Mouse (Mus musculus) stomach, embryonic 14.5 days (tissue): ENCODE data around the gene Umodl1. TPM values are rescaled to one million over a fixed set of nuclear protein-coding genes. Genes with fewer than 3 reads are reported as not detected.

Experiments used
- ATAC-seq: fragments of 200-750 bp; cut with Nextera tagmentation; 2 replicates; pipeline ENCODE4 v1.8.0; 2017; ENCODE audit warnings: low read depth, moderate TSS enrichment; ENCODE audit not compliant: insufficient number of reproducible peaks, insufficient read depth, low FRiP score
- H3K27ac ChIP-seq: fragments of 300-500 bp; sonication (generic); 2 replicates; pipeline ENCODE4 v1.5.1; 2014; ENCODE audit warnings: mild to moderate bottlenecking, low read length, moderate library complexity, mixed read lengths
- H3K27me3 ChIP-seq: fragments of 300-500 bp; sonication (generic); 2 replicates; pipeline ENCODE4 v1.6.1; 2014; ENCODE audit warnings: low read length, control low read depth, mixed read lengths; ENCODE audit not compliant: control insufficient read depth, insufficient read depth
- H3K36me3 ChIP-seq: fragments of 300-500 bp; sonication (generic); 2 replicates; pipeline ENCODE4 v1.6.1; 2014; ENCODE audit warnings: mild to moderate bottlenecking, control low read depth, low read length, moderate library complexity, mixed read lengths; ENCODE audit not compliant: control insufficient read depth, insufficient read depth
- H3K4me1 ChIP-seq: fragments of 300-500 bp; sonication (generic); 2 replicates; pipeline ENCODE4 v1.6.1; 2014; ENCODE audit warnings: low read length, control low read depth, mixed read lengths; ENCODE audit not compliant: control insufficient read depth, insufficient read depth
- H3K4me2 ChIP-seq: fragments of 300-500 bp; sonication (generic); replicated peaks from 2 replicates; pipeline ENCODE4 v1.6.1; 2014; ENCODE audit warnings: low read depth, low read length, control low read depth
- H3K4me3 ChIP-seq: fragments of 300-500 bp; sonication (generic); 2 replicates; pipeline ENCODE4 v1.5.1; 2014; ENCODE audit warnings: low read depth, low read length, control low read depth
- H3K9ac ChIP-seq: fragments of 300-500 bp; sonication (generic); replicated peaks from 2 replicates; pipeline ENCODE4 v1.6.1; 2014; ENCODE audit warnings: low read depth, mild to moderate bottlenecking, control low read depth, low read length, moderate library complexity, mixed read lengths
- H3K9me3 ChIP-seq: fragments of 300-500 bp; sonication (generic); 2 replicates; pipeline ENCODE4 v1.6.1; 2016; ENCODE audit warnings: low read depth, low read length, control low read depth; ENCODE audit not compliant: control insufficient read depth
- WGBS: fragments of 180-500 bp; shearing (Covaris S2); extraction: QIAGEN DNeasy Blood & Tissue Kit; methylation state at CpG from one replicate; pipeline ENCODE4 v1.1.7; 2014; 5-methylcytosine and 5-hydroxymethylcytosine counted together
- polyA plus RNA-seq: library from polyadenylated mRNA; unstranded; fragments of >200 nt; fragmentation: Nextera tagmentation; extraction: Ambion mirVana; gene quantifications from 2 replicates; pipeline ENCODE4 v1.2.1, GENCODE M21; 2014

Gene Umodl1
- polyA plus RNA-seq, 1 experiment from 2014 or later = not detected

GRCm38 (mm10) chr17:31024782-31025125, 70.3 kb downstream of the Umodl1 start:
- ATAC-seq = no peak
- no peak overlapping the region for H3K9ac ChIP-seq
- H3K9me3 ChIP-seq = no peaks in the 10 kb centered on the region
- no peaks in the 10 kb centered on the region for H3K36me3 ChIP-seq
- H3K4me2 ChIP-seq = no peak overlapping the region
- no peaks in the 10 kb centered on the region for H3K27me3 ChIP-seq
- WGBS = 70% methylated on average over 5 of the region's 5 CpGs
- H3K4me1 ChIP-seq = no peaks in the 10 kb centered on the region
- no peak overlapping the region for H3K27ac ChIP-seq
- no peak overlapping the region for H3K4me3 ChIP-seq

GRCm38 (mm10) chr17:31026986-31027385, 72.5 kb downstream of the Umodl1 start:
- no peak overlapping the region for H3K4me3 ChIP-seq
- H3K27me3 ChIP-seq = no peaks in the 10 kb centered on the region
- H3K4me2 ChIP-seq = no peak overlapping the region
- H3K27ac ChIP-seq = no peak overlapping the region
- 79% methylated on average over 6 of the region's 6 CpGs for WGBS
- no peak overlapping the region for H3K9ac ChIP-seq
- H3K36me3 ChIP-seq = no peaks in the 10 kb centered on the region
- no peaks in the 10 kb centered on the region for H3K9me3 ChIP-seq
- ATAC-seq = no peak
- H3K4me1 ChIP-seq = no peaks in the 10 kb centered on the region

GRCm38 (mm10) chr17:31027723-31028122, 73.3 kb downstream of the Umodl1 start:
- Histone ChIP-seq H3K27ac (no peak overlapping the region), H3K27me3 (no peaks in the 10 kb centered on the region), H3K9me3 (no peaks in the 10 kb centered on the region), H3K4me2 (no peak overlapping the region), H3K4me1 (no peaks in the 10 kb centered on the region), H3K9ac (no peak overlapping the region), H3K36me3 (no peaks in the 10 kb centered on the region), H3K4me3 (no peak overlapping the region)
- ATAC-seq = no peak
- WGBS = 84% methylated on average over 6 of the region's 6 CpGs

- no peak for ATAC-seq
- WGBS = 77% methylated on average over 9 of the region's 9 CpGs
- no peaks in the 10 kb centered on the region for H3K4me1 ChIP-seq
- H3K9me3 ChIP-seq = no peaks in the 10 kb centered on the region
- no peak overlapping the region for H3K27ac ChIP-seq
- H3K4me2 ChIP-seq = no peak overlapping the region
- H3K4me3 ChIP-seq = no peak overlapping the region
- no peaks in the 10 kb centered on the region for H3K36me3 ChIP-seq
- H3K9ac ChIP-seq = no peak overlapping the region
- no peaks in the 10 kb centered on the region for H3K27me3 ChIP-seq
Measured at GRCm38 (mm10) chr17:31028821-31029370, 74.5 kb downstream of the Umodl1 start.

- H3K4me2 ChIP-seq = no peak overlapping the region
- no peaks in the 10 kb centered on the region for H3K27me3 ChIP-seq
- no peaks in the 10 kb centered on the region for H3K4me1 ChIP-seq
- no peaks in the 10 kb centered on the region for H3K9me3 ChIP-seq
- no peaks in the 10 kb centered on the region for H3K36me3 ChIP-seq
- no peak overlapping the region for H3K27ac ChIP-seq
- ATAC-seq = no peak
- H3K4me3 ChIP-seq = no peak overlapping the region
- H3K9ac ChIP-seq = no peak overlapping the region
- WGBS = 85% methylated on average over 4 of the region's 4 CpGs
Measured at GRCm38 (mm10) chr17:31029407-31029806, 75.0 kb downstream of the Umodl1 start.

GRCm38 (mm10) chr17:31032341-31032740, 77.9 kb downstream of the Umodl1 start:
- H3K27me3 ChIP-seq = no peaks in the 10 kb centered on the region
- H3K4me1 ChIP-seq = no peaks in the 10 kb centered on the region
- WGBS = 85% methylated on average over 4 of the region's 4 CpGs
- H3K4me3 ChIP-seq = no peak overlapping the region
- H3K27ac ChIP-seq = no peak overlapping the region
- H3K36me3 ChIP-seq = no peaks in the 10 kb centered on the region
- H3K4me2 ChIP-seq = no peak overlapping the region
- ATAC-seq = no peak
- H3K9ac ChIP-seq = no peak overlapping the region
- H3K9me3 ChIP-seq = no peaks in the 10 kb centered on the region

- H3K9me3 ChIP-seq = no peaks in the 10 kb centered on the region
Measured at GRCm38 (mm10) chr17:31033251-31033650, 78.8 kb downstream of the Umodl1 start.

GRCm38 (mm10) chr17:31034165-31034564, 79.7 kb downstream of the Umodl1 start:
- Histone ChIP-seq H3K36me3 (no peaks in the 10 kb centered on the region), H3K4me2 (no peak overlapping the region), H3K4me3 (no peak overlapping the region), H3K27ac (no peak overlapping the region), H3K9ac (no peak overlapping the region), H3K27me3 (no peaks in the 10 kb centered on the region), H3K9me3 (no peaks in the 10 kb centered on the region), H3K4me1 (no peaks in the 10 kb centered on the region)
- no peak for ATAC-seq
- 57% methylated on average over 5 of the region's 5 CpGs for WGBS

More at GRCm38 (mm10) chr17:31033251-31033650, 78.8 kb downstream of the Umodl1 start:
- no peak for ATAC-seq
- no peak overlapping the region for H3K27ac ChIP-seq
- WGBS = 63% methylated on average over 2 of the region's 2 CpGs
- no peak overlapping the region for H3K4me3 ChIP-seq
- H3K4me1 ChIP-seq = no peaks in the 10 kb centered on the region
- no peak overlapping the region for H3K4me2 ChIP-seq
- H3K27me3 ChIP-seq = no peaks in the 10 kb centered on the region
- no peaks in the 10 kb centered on the region for H3K36me3 ChIP-seq
- H3K9ac ChIP-seq = no peak overlapping the region

GRCm38 (mm10) chr17:31034674-31035356, 80.4 kb downstream of the Umodl1 start:
- 83% methylated on average over 9 of the region's 9 CpGs for WGBS
- H3K27ac ChIP-seq = no peak overlapping the region
- no peaks in the 10 kb centered on the region; the same call in 1 of the 2 replicates for H3K4me1 ChIP-seq
- no peak overlapping the region for H3K4me2 ChIP-seq
- no peaks in the 10 kb centered on the region for H3K27me3 ChIP-seq
- H3K9ac ChIP-seq = no peak overlapping the region
- no peak overlapping the region for H3K4me3 ChIP-seq
- no peak for ATAC-seq
- no peaks in the 10 kb centered on the region for H3K9me3 ChIP-seq
- no peaks in the 10 kb centered on the region for H3K36me3 ChIP-seq
